Mouse (Mus musculus): ENCODE results near the gene Men1. TPM values are rescaled to one million over a fixed set of nuclear protein-coding genes. Genes with fewer than 3 reads are reported as not detected.
A peak's percentile ranks its signal among the peaks of the same experiment; 100 is the strongest.

Gene Men1
- polyA plus RNA-seq, 1 experiment, result 76.5 TPM

DNA sequence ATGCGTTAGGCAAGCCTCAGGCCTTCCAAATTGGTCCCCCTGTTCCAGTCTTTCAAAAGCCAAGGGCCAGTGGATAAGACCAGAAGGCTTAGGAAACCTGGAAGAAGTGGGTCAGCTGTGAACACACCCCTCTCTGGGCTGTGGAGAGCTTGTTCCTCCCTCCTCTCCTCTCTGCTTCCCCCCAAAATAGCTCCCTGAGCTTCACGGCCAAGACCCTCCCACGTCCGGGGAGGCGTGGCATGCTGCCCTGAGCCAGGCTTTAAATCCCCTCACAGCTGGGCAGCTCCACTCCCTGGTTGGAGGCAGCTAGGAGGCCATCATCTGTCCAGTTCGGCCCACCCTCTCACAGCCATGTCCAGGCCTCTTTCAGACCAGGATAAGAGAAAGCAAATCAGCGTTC, 49.3 kb downstream of the Men1 start, which contains the start of gene Pygm:
Gene Pygm, plus strand, starts transcription at position 272 of the 400 bp plus-strand sequence.
- Histone ChIP-seq H3K4me3 (ENCODE audit: insufficient read depth, low read length) (no peak within 1 kb of the TSS), H3K4me1 (ENCODE audit: control insufficient read depth, insufficient read depth, low read length) (no peaks in the 10 kb centered on the region), H3K27ac (ENCODE audit: insufficient read depth, low read length) (no peak within 1 kb of the TSS)
- peak; percentile 63; the same call in 1 of the 2 replicates for TF ChIP-seq POLR2A (IDR thresholded peaks at IDR 0.05; ENCODE audit: extremely low read depth, insufficient read depth, low read length)
- no peak for TF ChIP-seq CTCF (IDR thresholded peaks at IDR 0.05; ENCODE audit: extremely low read depth, insufficient read depth, low read length)

DNA sequence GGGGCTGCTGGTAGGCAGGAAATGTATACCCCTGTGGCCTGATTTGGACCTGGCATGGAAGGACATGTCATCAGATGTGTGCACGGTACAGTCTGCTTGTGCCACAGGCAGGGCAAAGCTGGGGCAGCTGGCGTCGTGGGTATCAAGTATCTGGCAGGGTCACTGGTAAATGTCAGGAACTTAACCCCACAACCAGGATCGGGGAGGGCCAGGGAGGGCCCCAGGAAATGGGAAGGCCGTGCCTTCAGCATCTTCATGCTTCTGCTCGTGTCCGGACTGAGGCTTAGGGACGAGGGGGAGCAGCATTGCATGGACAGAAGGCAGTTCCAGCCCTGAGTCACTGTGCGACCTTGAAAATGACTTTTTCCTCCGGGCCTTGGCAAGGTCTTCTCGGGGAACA, 50.2 kb downstream of the Men1 start:
- H3K4me3 ChIP-seq (ENCODE audit: insufficient read depth, low read length), result no peak overlapping the region
- H3K4me1 ChIP-seq (ENCODE audit: control insufficient read depth, insufficient read depth, low read length), result no peaks in the 10 kb centered on the region
- no peak overlapping the region for H3K27ac ChIP-seq (ENCODE audit: insufficient read depth, low read length)
- TF ChIP-seq CTCF (IDR thresholded peaks at IDR 0.05; ENCODE audit: extremely low read depth, insufficient read depth, low read length) (no peak), POLR2A (IDR thresholded peaks at IDR 0.05; ENCODE audit: extremely low read depth, insufficient read depth, low read length) (no peak)

GRCm38 (mm10) chr19:6385419-6385818, 50.6 kb downstream of the Men1 start:
- H3K4me3 ChIP-seq (ENCODE audit: insufficient read depth, low read length), result no peak overlapping the region
- H3K27ac ChIP-seq (ENCODE audit: insufficient read depth, low read length), result no peak overlapping the region
- no peaks in the 10 kb centered on the region for H3K4me1 ChIP-seq (ENCODE audit: control insufficient read depth, insufficient read depth, low read length)
- no peak for TF ChIP-seq POLR2A (IDR thresholded peaks at IDR 0.05; ENCODE audit: extremely low read depth, insufficient read depth, low read length)
- TF ChIP-seq CTCF (IDR thresholded peaks at IDR 0.05; ENCODE audit: extremely low read depth, insufficient read depth, low read length), result no peak

DNA sequence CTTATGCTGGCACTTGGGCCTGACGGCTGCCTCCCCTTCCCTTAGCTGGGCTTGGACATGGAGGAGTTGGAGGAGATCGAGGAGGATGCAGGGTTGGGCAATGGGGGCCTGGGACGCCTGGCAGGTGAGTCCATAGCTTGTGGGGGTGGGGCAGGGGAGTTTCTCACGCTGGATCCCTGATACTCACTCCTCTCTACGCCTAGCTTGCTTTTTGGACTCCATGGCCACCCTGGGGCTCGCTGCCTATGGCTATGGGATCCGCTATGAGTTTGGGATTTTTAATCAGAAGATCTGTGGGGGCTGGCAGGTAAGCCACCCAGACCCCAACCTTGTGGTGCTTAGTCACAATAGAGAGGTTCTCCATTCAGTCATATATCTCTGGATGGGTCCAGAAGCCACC, 51.0 kb downstream of the Men1 start:
- Histone ChIP-seq H3K4me1 (ENCODE audit: control insufficient read depth, insufficient read depth, low read length) (no peaks in the 10 kb centered on the region), H3K27ac (ENCODE audit: insufficient read depth, low read length) (no peak overlapping the region), H3K4me3 (ENCODE audit: insufficient read depth, low read length) (no peak overlapping the region)
- no peak for TF ChIP-seq CTCF (IDR thresholded peaks at IDR 0.05; ENCODE audit: extremely low read depth, insufficient read depth, low read length)
- TF ChIP-seq POLR2A (IDR thresholded peaks at IDR 0.05; ENCODE audit: extremely low read depth, insufficient read depth, low read length), result no peak

DNA sequence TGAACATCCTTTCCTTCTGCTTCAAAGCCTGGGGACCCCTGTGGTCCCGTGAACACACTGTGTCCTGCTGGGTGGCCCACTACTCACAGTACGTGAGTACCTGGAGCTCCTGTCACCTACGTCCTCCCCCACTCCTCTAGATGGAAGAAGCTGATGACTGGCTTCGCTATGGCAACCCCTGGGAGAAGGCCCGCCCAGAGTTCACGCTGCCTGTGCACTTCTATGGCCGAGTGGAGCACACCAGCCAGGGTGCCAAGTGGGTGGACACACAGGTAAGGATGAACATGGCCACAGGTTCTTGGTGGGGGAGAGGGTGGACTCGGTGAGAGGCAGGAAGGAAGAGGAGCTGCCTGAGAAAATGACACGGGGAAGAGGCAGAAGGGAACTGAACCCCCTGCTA, 51.5 kb downstream of the Men1 start:
- TF ChIP-seq CTCF (IDR thresholded peaks at IDR 0.05; ENCODE audit: extremely low read depth, insufficient read depth, low read length) (no peak), POLR2A (IDR thresholded peaks at IDR 0.05; ENCODE audit: extremely low read depth, insufficient read depth, low read length) (no peak)
- H3K27ac ChIP-seq (ENCODE audit: insufficient read depth, low read length), result no peak overlapping the region
- H3K4me3 ChIP-seq (ENCODE audit: insufficient read depth, low read length), result no peak overlapping the region
- no peaks in the 10 kb centered on the region for H3K4me1 ChIP-seq (ENCODE audit: control insufficient read depth, insufficient read depth, low read length)

DNA sequence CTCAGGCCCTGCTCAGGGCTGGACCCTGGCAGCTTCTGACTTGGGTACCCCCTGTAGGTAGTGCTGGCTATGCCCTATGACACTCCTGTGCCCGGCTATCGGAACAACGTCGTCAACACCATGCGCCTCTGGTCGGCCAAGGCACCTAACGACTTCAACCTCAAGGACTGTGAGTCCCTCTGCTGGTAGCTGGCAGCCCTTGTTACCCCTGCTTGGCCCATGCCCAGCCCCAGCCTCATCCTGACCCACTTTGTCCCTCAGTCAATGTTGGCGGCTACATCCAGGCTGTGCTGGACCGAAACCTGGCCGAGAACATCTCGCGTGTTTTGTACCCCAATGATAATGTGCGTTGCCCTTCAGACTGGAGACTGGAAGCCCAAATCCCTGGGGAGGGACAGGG, 53.2 kb downstream of the Men1 start:
- TF ChIP-seq CTCF (IDR thresholded peaks at IDR 0.05; ENCODE audit: extremely low read depth, insufficient read depth, low read length), result no peak
- TF ChIP-seq POLR2A (IDR thresholded peaks at IDR 0.05; ENCODE audit: extremely low read depth, insufficient read depth, low read length), result no peak
- H3K27ac ChIP-seq (ENCODE audit: insufficient read depth, low read length), result no peak overlapping the region
- no peaks in the 10 kb centered on the region for H3K4me1 ChIP-seq (ENCODE audit: control insufficient read depth, insufficient read depth, low read length)
- no peak overlapping the region for H3K4me3 ChIP-seq (ENCODE audit: insufficient read depth, low read length)

DNA sequence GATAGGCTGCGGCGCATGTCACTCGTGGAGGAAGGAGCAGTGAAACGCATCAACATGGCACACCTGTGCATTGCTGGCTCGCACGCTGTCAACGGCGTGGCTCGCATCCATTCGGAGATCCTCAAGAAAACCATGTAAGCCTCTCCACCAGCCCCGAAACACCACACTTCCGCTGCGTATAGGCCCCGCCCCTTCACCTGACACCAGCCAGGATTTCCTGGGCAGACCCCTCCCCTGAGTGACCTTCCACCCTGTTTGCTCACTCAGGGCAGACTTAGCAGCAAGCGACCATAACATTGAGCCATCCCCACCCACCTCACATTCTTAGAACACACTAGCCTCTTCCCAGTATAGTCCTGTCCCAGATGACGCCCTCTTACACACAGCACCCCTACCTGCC, 55.0 kb downstream of the Men1 start:
- Histone ChIP-seq H3K4me3 (ENCODE audit: insufficient read depth, low read length) (peak overlapping the region; percentile 35), H3K4me1 (ENCODE audit: control insufficient read depth, insufficient read depth, low read length) (no peaks in the 10 kb centered on the region), H3K27ac (ENCODE audit: insufficient read depth, low read length) (no peak overlapping the region)
- TF ChIP-seq CTCF (IDR thresholded peaks at IDR 0.05; ENCODE audit: extremely low read depth, insufficient read depth, low read length) (no peak), POLR2A (IDR thresholded peaks at IDR 0.05; ENCODE audit: extremely low read depth, insufficient read depth, low read length) (no peak)

GRCm38 (mm10) chr19:6390251-6390650, 55.5 kb downstream of the Men1 start:
- no peak for TF ChIP-seq POLR2A (IDR thresholded peaks at IDR 0.05; ENCODE audit: extremely low read depth, insufficient read depth, low read length)
- H3K4me1 ChIP-seq (ENCODE audit: control insufficient read depth, insufficient read depth, low read length), result no peaks in the 10 kb centered on the region
- H3K27ac ChIP-seq (ENCODE audit: insufficient read depth, low read length), result no peak overlapping the region
- no peak overlapping the region for H3K4me3 ChIP-seq (ENCODE audit: insufficient read depth, low read length)

Other genes with a start within 250 kb of the Men1 start
- 0.15 and 0.44 TPM in 2 replicates for gene Cdca5, start 250.0 kb upstream of the Men1 start, polyA plus RNA-seq (2012; rRNA removed)
- not detected in 2 replicates for gene AC131692.1, start 240.6 kb upstream of the Men1 start, polyA plus RNA-seq (2012; rRNA removed)
- 0.13 and 0.21 TPM in 2 replicates for gene Naaladl1, start 229.2 kb upstream of the Men1 start, polyA plus RNA-seq (2012; rRNA removed)
- gene Sac3d1, start 216.3 kb upstream of the Men1 start, polyA plus RNA-seq (2012; rRNA removed), result 31.8 and 35.1 TPM in 2 replicates
- 63.8 and 68.9 TPM in 2 replicates for gene Snx15, start 206.7 kb upstream of the Men1 start, polyA plus RNA-seq (2012; rRNA removed)
- gene Batf2, start 194.0 kb upstream of the Men1 start, polyA plus RNA-seq (2012; rRNA removed), result 0.50 and 0.57 TPM in 2 replicates
- 123 and 135 TPM in 2 replicates for gene Arl2, start 193.4 kb upstream of the Men1 start, polyA plus RNA-seq (2012; rRNA removed)
- gene Majin, start 150.6 kb upstream of the Men1 start, polyA plus RNA-seq (2012; rRNA removed), result 0.09 and 0.23 TPM in 2 replicates
- 0.21 TPM in 1 of 2 replicates, not detected in the other for gene Gpha2, start 108.6 kb upstream of the Men1 start, polyA plus RNA-seq (2012; rRNA removed)
- gene Ppp2r5b, start 99.1 kb upstream of the Men1 start, polyA plus RNA-seq (2012; rRNA removed), result 154 and 160 TPM in 2 replicates
- 28.9 and 31.0 TPM in 2 replicates for gene Atg2a, start 93.3 kb upstream of the Men1 start, polyA plus RNA-seq (2012; rRNA removed)
- 48.2 and 49.2 TPM in 2 replicates for gene Ehd1, start 58.3 kb upstream of the Men1 start, polyA plus RNA-seq (2012; rRNA removed)
- 2.1 and 2.4 TPM in 2 replicates for gene Cdc42bpg, start 28.5 kb upstream of the Men1 start, polyA plus RNA-seq (2012; rRNA removed)
- gene Map4k2, start 6.2 kb downstream of the Men1 start, polyA plus RNA-seq (2012; rRNA removed), result 237 and 248 TPM in 2 replicates
- 145 and 149 TPM in 2 replicates for gene Sf1, start 28.7 kb downstream of the Men1 start, polyA plus RNA-seq (2012; rRNA removed)
- 40.9 and 46.2 TPM in 2 replicates for gene Pygm, start 49.4 kb downstream of the Men1 start, polyA plus RNA-seq (2012; rRNA removed)
- gene Rasgrp2, start 64.4 kb downstream of the Men1 start, polyA plus RNA-seq (2012; rRNA removed), result 52.5 and 78.6 TPM in 2 replicates
- gene Nrxn2, start 83.8 kb downstream of the Men1 start, polyA plus RNA-seq (2012; rRNA removed), result 279 and 288 TPM in 2 replicates
- gene Slc22a12, start 208.1 kb downstream of the Men1 start, polyA plus RNA-seq (2012; rRNA removed), result 0.15 and 0.38 TPM in 2 replicates

Data from cortical plate, adult 2 months (tissue).